Mouse (Mus musculus) layer of hippocampus, postnatal 10 days (tissue): ENCODE results near the gene Olfr23. TPM values are rescaled to one million over a fixed set of nuclear protein-coding genes. Genes with fewer than 3 reads are reported as not detected.
"Not testable (repeated sequence)": the region's sequence is repeated elsewhere in the genome, so short reads cannot be mapped to it uniquely, and the experiment has no call there.

Source experiments
- DNase-seq, 2 experiments: peaks; one replicate each; pipeline ENCODE4 v3.0.0; 2021; ENCODE audit warnings: low spot score in 2 of 2
- long read RNA-seq: library from polyadenylated mRNA; stranded (forward); transcript quantifications from one replicate; pipeline ENCODE4 v2.0.0, GENCODE M21; 2023
- total RNA-seq, 2 experiments: library from RNA; stranded (reverse); gene quantifications; 2 replicates each; pipeline ENCODE4 v1.2.3; 2021

Olfr23 gene
- total RNA-seq: not detected
- long read RNA-seq: 0 reads

DNA sequence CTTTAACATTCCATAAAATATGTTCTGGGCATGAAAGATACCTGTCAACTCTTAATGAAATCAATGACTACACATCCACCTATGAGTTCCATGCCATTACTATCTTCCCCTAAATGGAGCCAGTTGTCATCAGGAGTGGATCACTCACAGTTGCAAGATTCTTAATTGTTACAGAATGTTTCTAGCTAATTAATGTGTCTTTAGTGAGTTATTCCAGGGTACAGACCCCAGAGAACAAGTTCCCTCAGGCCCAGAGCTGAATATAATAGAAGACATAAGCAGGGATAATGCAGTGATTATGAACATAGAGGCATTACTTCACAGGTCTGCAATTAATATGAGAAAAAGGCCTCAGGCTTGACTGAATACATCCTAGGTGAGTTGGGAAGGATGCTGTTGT lies at the start of gene Olfr23:
Gene Olfr23 (plus strand): TSS at position 301 of the 400 bp plus-strand sequence.
- no peak for DNase-seq

- DNase-seq: no peak
Measured at GRCm38 (mm10) chr11:73890671-73891070, 45.8 kb upstream of the Olfr23 start, which contains the start of gene Olfr394. Gene Olfr394 (minus strand): TSS chr11:73890771.

GRCm38 (mm10) chr11:73909199-73909598 lies 27.3 kb upstream of the Olfr23 start, which contains the start of gene Olfr395:
Gene Olfr395 (minus strand): TSS chr11:73909299.
- not testable (repeated sequence) for DNase-seq

DNA sequence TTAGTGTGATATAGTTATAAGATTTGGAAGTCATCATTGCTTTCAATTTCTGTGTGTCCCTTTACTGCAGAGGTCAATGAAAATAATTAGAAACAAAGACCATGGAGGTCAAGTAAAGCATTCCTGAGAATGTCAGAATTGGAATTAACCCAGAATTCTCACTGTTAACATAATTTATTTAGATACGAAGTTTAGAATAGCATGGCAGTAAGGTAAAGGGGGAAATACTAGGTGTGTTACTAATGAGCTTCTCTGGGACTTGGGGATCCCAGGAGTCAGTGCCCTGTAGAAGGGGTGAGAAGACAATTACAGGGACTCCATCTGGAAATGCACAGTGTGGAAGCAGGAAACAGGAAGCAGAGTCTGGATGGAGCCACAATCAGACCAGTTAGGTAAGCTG lies 24.0 kb downstream of the Olfr23 start, which contains the start of gene Olfr397:
Gene Olfr397 (plus strand): TSS at position 301 of the 400 bp plus-strand sequence.
- no peak for DNase-seq

DNA sequence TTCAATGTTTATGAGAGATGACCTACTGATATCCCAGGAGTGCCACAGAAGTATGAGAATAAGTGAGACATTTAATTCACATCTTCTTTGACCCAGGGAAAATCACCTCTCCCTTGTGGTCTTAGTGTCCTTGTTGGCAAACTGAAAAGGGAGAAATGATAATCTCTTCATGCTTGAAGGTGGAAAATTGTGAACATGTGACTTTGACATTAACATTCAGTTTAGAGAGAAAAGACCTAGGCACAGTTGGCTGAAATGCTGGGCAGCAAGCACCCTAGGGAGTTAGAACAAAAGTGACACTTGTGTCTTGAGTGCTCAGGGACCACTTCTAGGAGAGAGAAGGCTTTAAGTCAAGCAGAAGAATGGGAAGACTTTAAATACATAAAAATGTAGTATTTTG lies 53.8 kb downstream of the Olfr23 start, which contains the start of gene Olfr398:
Gene Olfr398 (minus strand): TSS at position 101 of the 400 bp plus-strand sequence.
- DNase-seq: no peak

Other genes starting within 250 kb of the Olfr23 start
- not detected for gene Zfp735, start 247.9 kb upstream of the Olfr23 start, total RNA-seq
- not detected for gene Olfr389, start 156.0 kb upstream of the Olfr23 start, total RNA-seq
- not detected for gene Olfr390, start 153.7 kb upstream of the Olfr23 start, total RNA-seq
- not detected for gene Olfr391-ps, start 133.6 kb upstream of the Olfr23 start, total RNA-seq
- gene Olfr392, start 119.6 kb upstream of the Olfr23 start, total RNA-seq: not detected
- gene Olfr393, start 85.2 kb upstream of the Olfr23 start, total RNA-seq: not detected
- gene Olfr394, start 45.9 kb upstream of the Olfr23 start, total RNA-seq: not detected
- not detected for gene Olfr395, start 27.4 kb upstream of the Olfr23 start, total RNA-seq
- not detected for gene Olfr397, start 24.1 kb downstream of the Olfr23 start, total RNA-seq
- not detected for gene Olfr398, start 53.7 kb downstream of the Olfr23 start, total RNA-seq
- not detected for gene Olfr139, start 119.9 kb downstream of the Olfr23 start, total RNA-seq
- gene Olfr399, start 119.9 kb downstream of the Olfr23 start, total RNA-seq: not detected
- gene Zfp616, start 133.3 kb downstream of the Olfr23 start, total RNA-seq: not detected
- gene Olfr401, start 177.0 kb downstream of the Olfr23 start, total RNA-seq: not detected
- not detected for gene Olfr402, start 216.9 kb downstream of the Olfr23 start, total RNA-seq
- not detected for gene Olfr403, start 249.6 kb downstream of the Olfr23 start, total RNA-seq